Mouse (Mus musculus) MEL (cell line): ENCODE measurements around the gene Uox. TPM values are rescaled to one million over a fixed set of nuclear protein-coding genes. Genes with fewer than 3 reads are reported as not detected.

Experiments
- DNase-seq: peaks from one replicate; pipeline ENCODE4 v3.0.0; 2011; ENCODE audit warnings: low read depth, low spot score
- H3K27ac ChIP-seq: 2 replicates; pipeline ENCODE4 v1.5.1; 2012; ENCODE audit warnings: low read depth, mild to moderate bottlenecking, control low read depth, low read length, moderate library complexity; ENCODE audit not compliant: control insufficient read depth
- H3K27me3 ChIP-seq, 2 experiments: fragments of 150-350 bp in 1 of 2; sonication (generic) in 1 of 2; 2 replicates each; pipeline ENCODE4 v1.6.1; 2012; ENCODE audit warnings: low read length in 2 of 2, mild to moderate bottlenecking in 2 of 2, improper control_type of control experiment in 1 of 2, moderate library complexity in 1 of 2; ENCODE audit not compliant: insufficient read depth in 2 of 2, control insufficient read depth in 1 of 2
- H3K36me3 ChIP-seq, 2 experiments: 2 replicates each; pipeline ENCODE4 v1.6.1; 2012 to 2014; ENCODE audit warnings: low read length in 2 of 2, improper control_type of control experiment in 1 of 2, inconsistent platforms in 1 of 2, mild to moderate bottlenecking in 1 of 2; ENCODE audit not compliant: insufficient read depth in 2 of 2, control insufficient read depth in 1 of 2
- H3K4me1 ChIP-seq, 2 experiments: fragments of 150-350 bp in 1 of 2; sonication (generic) in 1 of 2; 2 replicates each; pipeline ENCODE4 v1.6.1; 2012; ENCODE audit warnings: low read length in 2 of 2, improper control_type of control experiment in 1 of 2, mild to moderate bottlenecking in 1 of 2; ENCODE audit not compliant: insufficient read depth in 2 of 2, control insufficient read depth in 1 of 2
- H3K4me3 ChIP-seq, 2 experiments: fragments of 150-350 bp in 1 of 2; sonication (generic) in 1 of 2; 2 replicates each; pipeline ENCODE4 v1.5.1; 2012; ENCODE audit warnings: low read depth in 2 of 2, low read length in 2 of 2, mild to moderate bottlenecking in 2 of 2, moderate library complexity in 2 of 2, control low read depth in 1 of 2, improper control_type of control experiment in 1 of 2; ENCODE audit not compliant: control insufficient read depth in 1 of 2, insufficient read depth in 1 of 2
- H3K79me2 ChIP-seq: 2 replicates; pipeline ENCODE4 v1.6.1; 2012; ENCODE audit warnings: mild to moderate bottlenecking, low read length, moderate library complexity; ENCODE audit not compliant: control insufficient read depth, poor library complexity, insufficient read depth
- H3K9ac ChIP-seq: 2 replicates; pipeline ENCODE4 v1.6.1; 2012; ENCODE audit warnings: low read depth, mild to moderate bottlenecking, control low read depth, low read length, moderate library complexity; ENCODE audit not compliant: control insufficient read depth, poor library complexity, severe bottlenecking
- H3K9me3 ChIP-seq: fragments of 150-350 bp; sonication (generic); replicated peaks from 2 replicates; pipeline ENCODE4 v1.6.1; 2012; ENCODE audit warnings: mild to moderate bottlenecking, low read length, improper control_type of control experiment, moderate library complexity; ENCODE audit not compliant: insufficient read depth
- BHLHE40 ChIP-seq: IDR thresholded peaks from 2 replicates; pipeline ENCODE4 v1.6.1; 2012; ENCODE audit warnings: low read depth, mild to moderate bottlenecking, inconsistent platforms, low read length, improper control_type of control experiment, borderline replicate concordance
- CHD1 ChIP-seq: IDR thresholded peaks from 2 replicates; pipeline ENCODE4 v1.6.1; 2012; ENCODE audit warnings: low read depth, mild to moderate bottlenecking, inconsistent platforms, low read length, improper control_type of control experiment
- ELF1 ChIP-seq: IDR thresholded peaks from 2 replicates; pipeline ENCODE4 v1.6.1; 2014; ENCODE audit warnings: low read depth, mild to moderate bottlenecking, inconsistent platforms, low read length, improper control_type of control experiment, moderate library complexity
- EP300 ChIP-seq, 2 experiments: IDR thresholded peaks; 2 replicates each; pipeline ENCODE4 v1.6.1; 2011; ENCODE audit warnings: improper control_type of control experiment in 2 of 2, low read length in 2 of 2, low read depth in 1 of 2, mild to moderate bottlenecking in 1 of 2
- ETS1 ChIP-seq: IDR thresholded peaks from 2 replicates; pipeline ENCODE4 v1.6.1; 2012; ENCODE audit warnings: low read depth, mild to moderate bottlenecking, inconsistent platforms, low read length, improper control_type of control experiment, moderate library complexity
- GATA1 ChIP-seq: IDR thresholded peaks from 2 replicates; pipeline ENCODE4 v1.6.1; 2011; ENCODE audit warnings: low read depth, low read length, improper control_type of control experiment
- JUND ChIP-seq: IDR thresholded peaks from 2 replicates; pipeline ENCODE4 v1.6.1; 2011; ENCODE audit warnings: low read depth, mild to moderate bottlenecking, improper control_type of control experiment, low read length
- KAT2A ChIP-seq: conservative IDR thresholded peaks from 2 replicates; pipeline ENCODE4 v1.6.1; 2012; ENCODE audit warnings: low read depth, low read length, improper control_type of control experiment, inconsistent platforms
- MAX ChIP-seq: IDR thresholded peaks from 2 replicates; pipeline ENCODE4 v1.6.1; 2011; ENCODE audit warnings: low read length, improper control_type of control experiment
- POLR2AphosphoS2 ChIP-seq: IDR thresholded peaks from 2 replicates; pipeline ENCODE4 v1.6.1; 2011; ENCODE audit warnings: low read length, improper control_type of control experiment
- SIN3A ChIP-seq: IDR thresholded peaks from 2 replicates; pipeline ENCODE4 v1.6.1; 2012; ENCODE audit warnings: low read length, improper control_type of control experiment, inconsistent platforms
- SMC3 ChIP-seq: IDR thresholded peaks from 2 replicates; pipeline ENCODE4 v1.6.1; 2011; ENCODE audit warnings: low read depth, low read length, improper control_type of control experiment
- TAL1 ChIP-seq: IDR thresholded peaks from 2 replicates; pipeline ENCODE4 v1.6.1; 2012; ENCODE audit warnings: mild to moderate bottlenecking, inconsistent platforms, low read length, moderate library complexity, mixed read lengths
- TBP ChIP-seq: IDR thresholded peaks from 2 replicates; pipeline ENCODE4 v1.8.0; 2011; ENCODE audit warnings: low read depth, low read length, improper control_type of control experiment
- USF2 ChIP-seq, 2 experiments: IDR thresholded peaks; 2 replicates each; pipeline ENCODE4 v1.6.1; 2011 to 2012; ENCODE audit warnings: improper control_type of control experiment in 2 of 2, low read length in 2 of 2, borderline replicate concordance in 1 of 2, inconsistent platforms in 1 of 2, low read depth in 1 of 2, mild to moderate bottlenecking in 1 of 2; ENCODE audit not compliant: insufficient read depth in 1 of 2
- ZKSCAN1 ChIP-seq: IDR thresholded peaks from 2 replicates; pipeline ENCODE4 v1.6.1; 2012; ENCODE audit warnings: low read depth, mild to moderate bottlenecking, inconsistent platforms, low read length, improper control_type of control experiment, moderate library complexity
- ZMIZ1 ChIP-seq: IDR thresholded peaks from 2 replicates; pipeline ENCODE4 v1.6.1; 2012; ENCODE audit warnings: low read depth, mild to moderate bottlenecking, inconsistent platforms, low read length, improper control_type of control experiment, moderate library complexity
- ZNF384 ChIP-seq: IDR thresholded peaks from 2 replicates; pipeline ENCODE4 v1.6.1; 2012; ENCODE audit warnings: low read depth, mild to moderate bottlenecking, inconsistent platforms, low read length, improper control_type of control experiment
- polyA plus RNA-seq, 2 experiments: library from polyadenylated mRNA; stranded (reverse) in 1 of 2; unstranded in 1 of 2; fragments of >175 nt in 1 of 2; fragments of >200 nt in 1 of 2; gene quantifications; 2 replicates each; pipeline versions ENCODE4 v1.2.1 to v1.2.4; 2012; ENCODE audit warnings: low replicate concordance in 2 of 2, low read depth in 1 of 2; ENCODE audit not compliant: insufficient read length in 2 of 2, insufficient read depth in 1 of 2, missing spikeins in 1 of 2
- total RNA-seq: library from RNA; depleted of rRNA; stranded (reverse); fragments of 300-350 nt; gene quantifications from 2 replicates; pipeline ENCODE4 v1.2.3, GENCODE M21; 2012

Gene Uox
- total and polyA plus RNA-seq, 3 experiments = not detected

DNA sequence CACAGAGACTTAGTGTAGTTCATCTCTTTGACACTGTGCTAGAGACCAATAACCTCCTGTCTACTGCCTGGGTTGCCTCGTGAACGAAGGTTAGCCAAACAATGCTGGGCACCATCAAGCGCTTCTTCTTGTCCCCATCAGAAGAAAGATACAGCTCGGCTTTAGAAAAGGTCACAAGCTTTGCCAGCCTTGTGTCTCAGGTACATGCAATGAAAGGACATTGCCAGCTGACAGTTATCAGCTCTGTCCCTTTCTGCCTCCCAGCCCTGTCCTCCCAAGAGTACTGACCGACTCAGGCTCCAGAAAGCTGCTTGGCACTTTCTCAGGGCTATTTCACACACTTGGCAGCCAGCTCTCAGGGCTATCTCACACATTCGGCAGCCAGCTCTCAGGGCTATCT is 25.2 kb downstream of the Uox start:
- Histone ChIP-seq H3K4me1 (no peaks in the 10 kb centered on the region), H3K9ac (no peak overlapping the region), H3K9me3 (no peaks in the 10 kb centered on the region), H3K27ac (no peak overlapping the region), H3K27me3 (peaks cover 0 to 2% of the 10 kb centered on the region in 2 experiments; a peak in 1 of 4 replicates), H3K79me2 (no peaks in the 10 kb centered on the region), H3K4me3 (no peak overlapping the region), H3K36me3 (no peaks in the 10 kb centered on the region)
- DNase-seq = no peak
- TF ChIP-seq CHD1 (no peak), KAT2A (no peak), GATA1 (no peak), ZNF384 (no peak), BHLHE40 (no peak), EP300 (IDR thresholded peaks at IDR 0.05; ENCODE audit: low read depth in 1 of 2, low read length in 2 of 2) (no peak), TAL1 (no peak), ELF1 (no peak), SIN3A (no peak)

DNA sequence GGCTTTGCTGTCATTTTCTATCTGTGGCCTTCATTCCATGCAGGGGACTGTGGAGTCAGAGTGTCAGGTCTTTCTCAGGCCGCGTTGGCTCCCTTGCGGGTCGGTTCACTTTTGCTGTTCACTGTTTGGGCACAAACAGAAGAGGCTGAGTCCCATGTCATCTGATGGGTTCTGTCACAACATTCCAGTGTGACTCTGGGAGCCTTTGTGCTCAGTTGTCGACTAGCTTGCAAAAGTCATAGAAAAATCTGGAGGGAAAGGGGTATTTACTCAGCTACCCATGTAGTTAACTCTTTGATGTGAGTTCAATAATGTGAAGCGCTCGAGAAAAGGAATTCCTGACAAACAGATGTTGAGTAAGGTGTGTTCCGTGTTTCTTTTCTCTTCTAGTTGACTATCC is 26.2 kb downstream of the Uox start:
- H3K27ac ChIP-seq = no peak overlapping the region
- H3K36me3 ChIP-seq = no peaks in the 10 kb centered on the region
- no peaks in the 10 kb centered on the region for H3K79me2 ChIP-seq
- no peak for TF ChIP-seq ELF1
- no peak for TF ChIP-seq MAX
- TF ChIP-seq ETS1 = no peak
- TF ChIP-seq ZKSCAN1 = no peak
- no peak for TF ChIP-seq ZMIZ1
- TF ChIP-seq TBP = no peak
- TF ChIP-seq JUND = no peak
- no peak for TF ChIP-seq USF2 (IDR thresholded peaks at IDR 0.05; ENCODE audit: borderline replicate concordance in 1 of 2, insufficient read depth in 1 of 2, low read depth in 1 of 2, low read length in 2 of 2)
- no peak for TF ChIP-seq GATA1
- TF ChIP-seq SMC3 = no peak
- TF ChIP-seq POLR2AphosphoS2 = no peak
- no peak for TF ChIP-seq TAL1
- TF ChIP-seq, all 39 proteins: peak for 0
- no peak for DNase-seq
- no peak overlapping the region for H3K4me3 ChIP-seq
- no peak overlapping the region for H3K9ac ChIP-seq
- H3K9me3 ChIP-seq = no peaks in the 10 kb centered on the region
- H3K27me3 ChIP-seq = peaks cover 0 to 2% of the 10 kb centered on the region in 2 experiments; a peak in 1 of 4 replicates
- no peaks in the 10 kb centered on the region for H3K4me1 ChIP-seq
